8 mouse cellular contexts compared by ENCODE assay signal in the genomic region with DNA sequence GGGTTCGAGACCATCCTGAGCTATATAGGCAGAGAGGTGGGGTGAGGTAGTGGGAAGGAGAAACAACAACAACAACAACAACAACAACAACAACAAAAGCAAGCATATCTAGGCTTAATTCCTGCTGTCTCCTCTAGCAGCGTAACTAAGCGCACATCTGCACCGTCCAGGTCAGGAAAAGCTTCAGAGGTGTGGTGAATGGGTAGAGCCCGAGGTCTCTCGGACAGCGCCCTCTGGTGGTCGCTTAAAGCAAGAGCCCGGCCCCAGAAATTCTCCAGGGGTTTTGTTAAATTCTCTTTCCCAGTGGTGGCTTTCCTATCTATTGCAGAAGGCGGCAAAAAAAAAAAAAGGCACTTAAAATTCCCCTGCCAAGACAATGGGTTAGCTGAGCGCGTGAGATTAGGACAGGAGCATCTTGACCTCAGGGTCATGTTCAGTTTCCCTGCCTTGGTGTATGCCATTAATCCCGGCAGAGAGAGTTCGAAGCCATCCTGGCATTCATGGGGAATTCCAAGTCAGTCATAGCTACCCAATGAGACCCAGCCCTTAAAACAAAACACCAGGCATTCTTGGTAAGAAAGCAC. TPM values are rescaled to one million over a fixed set of nuclear protein-coding genes. Genes with fewer than 3 reads are reported as not detected.
DNase-seq lines count a peak whose midpoint lies in the region; ATAC-seq and TF ChIP-seq lines count a peak whose summit lies in the region.
"Had no signal": no experiment of that assay in that cellular context is flagged by ENCODE, and none has a peak within 500 bp of the region (broad histone marks: within the 10 kb centered on the region; RNA-seq: fewer than 3 reads in every experiment).

No protein-coding gene starts in this region.

- peaks cover 3% of the 10 kb centered on the region; the same call in 1 of the 2 replicates for H3K36me3 ChIP-seq in forebrain, embryonic 11.5 days (ENCODE audit: control insufficient read depth, insufficient read depth, low read length)
- peaks cover 8% of the 10 kb centered on the region for H3K36me3 ChIP-seq in liver, embryonic 16.5 days (ENCODE audit: control insufficient read depth, insufficient read depth)

- H3K4me3 ChIP-seq in bone marrow, adult 2 months (replicated peaks; ENCODE audit: control insufficient read depth, low read depth, low read length): no peak overlapping the region
- no peak overlapping the region for H3K4me3 ChIP-seq in forebrain, embryonic 11.5 days (ENCODE audit: low read depth, low read length)
- no peak overlapping the region for H3K4me3 ChIP-seq in liver, embryonic 16.5 days (ENCODE audit: low read depth, low read length)

- H3K27ac ChIP-seq in bone marrow, adult 2 months (ENCODE audit: control insufficient read depth, insufficient read depth, low read depth, low read length, poor library complexity): no peak overlapping the region
- no peak overlapping the region for H3K27ac ChIP-seq in forebrain, embryonic 11.5 days (ENCODE audit: low read depth, low read length)
- H3K27ac ChIP-seq in liver, embryonic 16.5 days (ENCODE audit: low read length): no peak overlapping the region

- peak; percentile 64; the same call in 1 of the 2 replicates for ATAC-seq in forebrain, embryonic 11.5 days (replicated peaks; ENCODE audit: low FRiP score)
- peak; percentile 53; the same call in 1 of the 2 replicates for ATAC-seq in liver, embryonic 16.5 days (ENCODE audit: low read depth)

- TF ChIP-seq CTCF in bone marrow, adult 2 months (IDR thresholded peaks at IDR 0.05; ENCODE audit: control insufficient read depth, insufficient read depth, low read length): peak; percentile 78

- no peak for TF ChIP-seq POLR2A in bone marrow, adult 2 months (IDR thresholded peaks at IDR 0.05; ENCODE audit: borderline replicate concordance, control insufficient read depth, low read depth, low read length)

- no peaks in the 10 kb centered on the region for H3K4me1 ChIP-seq in bone marrow, adult 2 months (ENCODE audit: control insufficient read depth, insufficient read depth, low read length)
- H3K4me1 ChIP-seq in forebrain, embryonic 11.5 days (replicated peaks; ENCODE audit: control insufficient read depth, insufficient read depth, low read length): no peaks in the 10 kb centered on the region
- H3K4me1 ChIP-seq in liver, embryonic 16.5 days (ENCODE audit: control insufficient read depth, low read depth, low read length): peaks cover 7% of the 10 kb centered on the region

- no peaks in the 10 kb centered on the region for H3K27me3 ChIP-seq in forebrain, embryonic 11.5 days (ENCODE audit: control insufficient read depth, insufficient read depth, low read length)
- H3K27me3 ChIP-seq in liver, embryonic 16.5 days (ENCODE audit: control insufficient read depth, insufficient read depth, low read depth, low read length): no peaks in the 10 kb centered on the region

- H3K9me3 ChIP-seq in forebrain, embryonic 11.5 days (ENCODE audit: control insufficient read depth, low read length): no peaks in the 10 kb centered on the region
- no peaks in the 10 kb centered on the region for H3K9me3 ChIP-seq in liver, embryonic 16.5 days (replicated peaks; ENCODE audit: control insufficient read depth, low read length)

- no peak overlapping the region for H3K4me2 ChIP-seq in forebrain, embryonic 11.5 days (ENCODE audit: low read depth, low read length, severe bottlenecking)
- H3K4me2 ChIP-seq in liver, embryonic 16.5 days (ENCODE audit: low read depth, low read length): no peak overlapping the region

- WGBS in bone marrow, adult 2 months: 18% methylated on average over 14 of the region's 14 CpGs
- WGBS in forebrain, embryonic 11.5 days: 22% methylated on average over 14 of the region's 14 CpGs
- WGBS in liver, embryonic 16.5 days (ENCODE audit: insufficient replicate concordance): 18% methylated on average over 14 of the region's 14 CpGs

- no peak overlapping the region for H3K9ac ChIP-seq in forebrain, embryonic 11.5 days (ENCODE audit: low read length)
- no peak overlapping the region for H3K9ac ChIP-seq in liver, embryonic 16.5 days (ENCODE audit: low read depth, low read length)

- DNase-seq in urinary bladder, postnatal 14 days (ENCODE audit: low spot score): peak; percentile 72
- DNase-seq in urinary bladder, adult 2 months (ENCODE audit: low spot score): no peak
- DNase-seq in forebrain, embryonic 11.5 days (ENCODE audit: low spot score): peak; percentile 79
- DNase-seq in kidney, adult 8-10 months: peak; percentile 54 to 77
- peak; percentile 72 for DNase-seq in retina, postnatal 1 day

RNA-seq across cellular contexts. Expression of gene Upk1a, which starts 1.0 kb away (rescaled TPM):
- polyA plus RNA-seq in urinary bladder, adult 2 months (2012; rRNA removed): 2,098 and 2,832 TPM in 2 replicates
- polyA plus RNA-seq in bone marrow, adult 2 months (2011; ENCODE audit: insufficient read depth, insufficient read length, low replicate concordance, missing spikeins): 1.4 TPM in 1 of 2 replicates, not detected in the other
- polyA plus RNA-seq in forebrain, embryonic 11.5 days (2014; fragmentation: Nextera tagmentation; extraction: Ambion mirVana): 0.31 and 0.73 TPM in 2 replicates
- polyA plus RNA-seq in liver, embryonic 16.5 days (2015; fragmentation: Nextera tagmentation; extraction: Ambion mirVana): 0.08 and 0.09 TPM in 2 replicates

RNA-seq across cellular contexts. Expression of gene Cox6b1, which starts 12.3 kb away (rescaled TPM):
- 703 and 875 TPM in 2 replicates for polyA plus RNA-seq in urinary bladder, adult 2 months (2012; rRNA removed)
- polyA plus RNA-seq in bone marrow, adult 2 months (2011; ENCODE audit: insufficient read depth, insufficient read length, low replicate concordance, missing spikeins): 443 and 613 TPM in 2 replicates
- 700 and 735 TPM in 2 replicates for polyA plus RNA-seq in forebrain, embryonic 11.5 days (2014; fragmentation: Nextera tagmentation; extraction: Ambion mirVana)
- polyA plus RNA-seq in liver, embryonic 16.5 days (2015; fragmentation: Nextera tagmentation; extraction: Ambion mirVana): 566 and 597 TPM in 2 replicates

RNA-seq across cellular contexts. Expression of gene Zbtb32, which starts 14.9 kb away (rescaled TPM):
- polyA plus RNA-seq in urinary bladder, adult 2 months (2012; rRNA removed): 1.8 and 2.4 TPM in 2 replicates
- 3.1 TPM in 1 of 2 replicates, not detected in the other for polyA plus RNA-seq in bone marrow, adult 2 months (2011; ENCODE audit: insufficient read depth, insufficient read length, low replicate concordance, missing spikeins)
- 0.15 and 0.31 TPM in 2 replicates for polyA plus RNA-seq in forebrain, embryonic 11.5 days (2014; fragmentation: Nextera tagmentation; extraction: Ambion mirVana)
- 0.21 and 0.34 TPM in 2 replicates for polyA plus RNA-seq in liver, embryonic 16.5 days (2015; fragmentation: Nextera tagmentation; extraction: Ambion mirVana)

RNA-seq across cellular contexts. Expression of gene Etv2, which starts 22.0 kb away (rescaled TPM):
- polyA plus RNA-seq in urinary bladder, adult 2 months (2012; rRNA removed): not detected in 2 replicates
- polyA plus RNA-seq in bone marrow, adult 2 months (2011; ENCODE audit: insufficient read depth, insufficient read length, low replicate concordance, missing spikeins): not detected in 2 replicates
- not detected in 2 replicates for polyA plus RNA-seq in forebrain, embryonic 11.5 days (2014; fragmentation: Nextera tagmentation; extraction: Ambion mirVana)
- polyA plus RNA-seq in liver, embryonic 16.5 days (2015; fragmentation: Nextera tagmentation; extraction: Ambion mirVana): not detected in 2 replicates
- polyA plus RNA-seq: gonadal fat pad, adult 2 months had no signal

RNA-seq across cellular contexts. Expression of gene Kmt2b, which starts 25.1 kb away (rescaled TPM):
- 38.3 and 40.2 TPM in 2 replicates for polyA plus RNA-seq in urinary bladder, adult 2 months (2012; rRNA removed)
- polyA plus RNA-seq in bone marrow, adult 2 months (2011; ENCODE audit: insufficient read depth, insufficient read length, low replicate concordance, missing spikeins): 35.5 and 102 TPM in 2 replicates
- 14.3 TPM in 2 replicates for polyA plus RNA-seq in forebrain, embryonic 11.5 days (2014; fragmentation: Nextera tagmentation; extraction: Ambion mirVana)
- polyA plus RNA-seq in liver, embryonic 16.5 days (2015; fragmentation: Nextera tagmentation; extraction: Ambion mirVana): 2.7 and 3.5 TPM in 2 replicates

Comparison
In these comparisons a context has a peak if more than half of its experiments do, and no peak if none do; other contexts are left out.
1. RNA of gene Upk1a, which starts 1.0 kb away (polyA plus RNA-seq): 2,098 to 2,832 TPM in urinary bladder, adult 2 months; 1.4 TPM in bone marrow, adult 2 months, 0.31 to 0.73 TPM in forebrain, embryonic 11.5 days and 0.08 to 0.09 TPM in liver, embryonic 16.5 days; every median in the first group is over 100 times any median in the second.